Mouse (Mus musculus) layer of hippocampus, postnatal 36 days (tissue): ENCODE data around the gene Efcab5. TPM values are rescaled to one million over a fixed set of nuclear protein-coding genes. Genes with fewer than 3 reads are reported as not detected.
"Not testable (repeated sequence)": the region's sequence is repeated elsewhere in the genome, so short reads cannot be mapped to it uniquely, and the experiment has no call there.

Experiments
- DNase-seq, 2 experiments: peaks; one replicate each; pipeline ENCODE4 v3.0.0; 2022
- total RNA-seq, 2 experiments: library from RNA; stranded (reverse); gene quantifications; 2 replicates each; pipeline ENCODE4 v1.2.3; 2021

Efcab5 gene
- total RNA-seq, 2 experiments from 2014 or later, result 4.3 to 4.5 TPM

DNA sequence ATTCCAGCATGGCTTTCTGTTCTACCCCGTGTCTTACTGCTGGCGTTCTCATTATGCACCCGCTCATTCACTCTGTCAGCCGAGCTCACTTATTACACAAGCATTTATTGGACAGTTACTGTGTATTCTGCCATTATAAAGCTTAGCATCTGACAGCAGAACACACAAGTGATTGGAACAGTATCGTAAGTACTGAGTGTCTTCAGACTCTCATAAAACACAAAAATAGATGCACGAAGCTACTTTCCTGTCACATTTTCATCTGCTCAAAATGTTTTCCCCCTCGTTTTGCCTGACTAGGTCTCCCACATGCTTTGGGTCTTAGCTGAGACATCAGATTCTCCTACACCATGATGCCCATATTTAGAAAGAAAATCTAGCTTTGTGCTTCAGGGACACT is 14.2 kb downstream of the Efcab5 start:
- peak; percentile 14 to 35 for DNase-seq

DNA sequence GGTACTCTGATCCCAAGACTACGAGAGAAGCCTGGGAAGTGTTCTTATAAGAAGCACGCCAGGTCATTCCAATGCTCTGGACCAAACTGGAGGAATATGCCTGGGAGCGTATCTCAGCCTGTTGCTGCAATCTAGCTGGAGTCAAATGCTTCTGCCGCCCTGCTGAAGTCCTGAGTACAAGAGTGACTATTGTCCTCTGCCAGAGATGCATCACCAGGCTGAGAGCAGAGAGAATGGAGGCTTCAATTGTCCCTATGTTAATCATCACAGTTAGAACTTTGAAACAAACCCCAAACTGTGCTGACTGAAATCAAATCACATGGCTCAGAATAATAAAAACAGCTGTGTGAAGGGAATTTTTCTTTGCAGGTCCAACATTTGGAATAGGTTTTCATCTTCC is 15.0 kb downstream of the Efcab5 start:
- DNase-seq, result no peak

DNA sequence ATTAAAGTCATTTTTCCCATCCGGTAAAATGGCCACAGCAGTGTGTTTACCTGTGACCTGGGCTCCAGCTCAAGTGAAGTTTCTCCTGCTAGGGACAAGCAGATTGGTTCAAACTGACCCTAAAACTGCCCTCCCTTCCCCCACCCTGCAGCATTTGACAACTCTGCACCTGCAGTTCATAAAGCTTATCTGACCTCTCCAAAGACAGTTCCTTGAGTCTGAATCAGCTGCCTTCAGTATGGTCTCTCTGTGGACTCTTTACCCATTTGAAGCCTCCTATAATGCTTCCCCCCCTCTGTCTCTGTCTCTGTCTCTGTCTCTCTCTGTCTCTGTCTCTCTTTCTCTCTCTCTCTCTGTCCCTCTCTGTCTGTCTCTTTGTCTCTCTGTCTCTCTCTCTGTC is 28.0 kb downstream of the Efcab5 start:
- DNase-seq, result no peak

DNA sequence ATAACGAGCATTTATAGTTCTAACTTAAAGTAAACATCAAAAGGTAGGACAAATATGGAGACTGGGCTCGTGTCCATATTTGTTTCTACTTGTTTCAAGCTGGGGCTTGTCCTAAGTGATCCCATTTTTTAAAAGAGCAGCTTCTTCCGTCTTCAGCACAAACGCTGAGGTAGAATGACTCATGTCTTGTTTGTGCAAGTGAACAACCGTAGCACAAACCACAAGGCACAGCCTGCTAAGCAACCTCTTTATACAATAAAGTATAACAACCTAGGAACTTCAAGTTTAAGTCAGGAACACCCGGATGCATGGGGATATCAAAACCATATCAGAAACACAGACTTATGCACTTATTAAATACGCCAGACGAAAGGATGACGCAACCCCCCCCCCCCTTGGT is 28.4 kb downstream of the Efcab5 start:
- DNase-seq, result no peak

DNA sequence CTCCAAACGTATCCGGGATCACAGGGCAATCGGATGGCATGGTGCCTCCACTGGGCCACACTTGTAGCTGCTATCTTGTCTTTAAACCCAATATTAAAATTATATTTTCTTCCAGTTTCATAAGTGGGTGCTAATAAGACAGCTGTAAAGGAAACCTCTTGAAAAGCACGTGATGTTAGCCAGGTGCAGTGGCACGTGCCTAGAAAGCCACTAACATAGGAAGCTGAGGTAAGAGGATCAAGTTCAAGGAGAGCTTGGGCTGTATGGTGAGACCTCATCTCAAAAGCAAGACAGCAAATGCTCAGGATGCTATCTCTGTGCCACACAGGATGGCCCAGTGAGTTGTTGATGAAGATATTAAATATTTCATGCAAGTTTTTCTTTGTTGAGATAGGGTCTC is 34.6 kb downstream of the Efcab5 start:
- no peak for DNase-seq

DNA sequence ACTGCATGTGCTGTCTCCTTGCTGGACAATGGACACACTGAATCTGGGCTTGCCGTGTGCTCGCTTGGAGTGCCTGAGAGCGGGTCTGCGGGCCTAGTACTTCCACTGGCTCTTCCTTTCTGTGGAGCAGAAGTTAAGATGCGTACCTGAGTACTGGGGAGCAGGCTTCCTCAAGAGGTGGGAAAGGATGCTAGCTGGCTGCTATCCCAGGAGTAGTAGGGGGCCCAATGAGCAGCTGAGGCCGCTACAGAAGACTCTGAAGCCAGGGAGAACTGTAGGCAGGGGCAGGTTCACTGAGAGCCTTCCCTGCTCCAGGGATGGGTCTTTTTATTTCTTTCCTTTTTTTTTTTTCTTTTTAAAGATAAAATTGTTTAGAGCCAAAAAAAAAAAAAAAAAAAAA is 38.0 kb downstream of the Efcab5 start:
- DNase-seq, result no peak

DNA sequence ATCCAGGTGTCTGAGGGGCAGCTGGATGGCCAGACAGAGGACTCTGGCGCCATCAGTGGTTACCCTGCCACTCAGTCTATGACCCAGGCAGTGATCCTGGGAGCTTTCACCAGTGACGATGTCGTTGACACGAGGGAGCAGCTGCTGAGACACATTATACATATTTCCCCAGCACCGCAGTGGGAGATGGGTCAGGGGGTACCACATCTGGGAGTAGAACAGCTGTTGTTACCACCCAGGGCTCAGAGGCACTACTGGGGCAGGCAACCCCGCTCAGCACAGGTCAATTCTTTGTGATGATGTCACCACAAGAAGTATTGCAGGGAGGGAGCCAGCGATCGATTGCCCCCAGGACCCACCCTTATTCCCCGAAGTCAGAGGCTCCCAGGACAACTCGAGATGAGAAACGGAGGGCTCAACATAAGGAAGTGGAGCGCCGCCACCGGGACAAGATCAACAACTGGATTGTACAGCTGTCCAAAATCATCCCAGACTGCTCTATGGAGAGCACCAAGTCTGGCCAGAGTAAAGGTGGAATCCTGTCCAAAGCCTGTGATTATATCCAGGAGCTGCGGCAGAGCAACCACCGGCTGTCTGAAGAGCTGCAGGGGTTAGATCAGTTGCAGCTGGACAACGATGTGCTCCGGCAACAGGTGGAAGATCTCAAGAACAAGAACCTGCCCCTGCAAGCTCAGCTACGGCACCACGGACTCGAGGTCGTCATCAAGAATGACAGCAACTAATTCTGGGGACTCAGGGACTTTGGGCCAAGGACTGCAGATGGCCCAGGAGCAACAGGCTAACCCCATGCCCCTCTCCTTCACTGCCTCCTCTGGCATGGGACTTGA is 38.8 kb downstream of the Efcab5 start:
- not testable (repeated sequence) for DNase-seq

DNA sequence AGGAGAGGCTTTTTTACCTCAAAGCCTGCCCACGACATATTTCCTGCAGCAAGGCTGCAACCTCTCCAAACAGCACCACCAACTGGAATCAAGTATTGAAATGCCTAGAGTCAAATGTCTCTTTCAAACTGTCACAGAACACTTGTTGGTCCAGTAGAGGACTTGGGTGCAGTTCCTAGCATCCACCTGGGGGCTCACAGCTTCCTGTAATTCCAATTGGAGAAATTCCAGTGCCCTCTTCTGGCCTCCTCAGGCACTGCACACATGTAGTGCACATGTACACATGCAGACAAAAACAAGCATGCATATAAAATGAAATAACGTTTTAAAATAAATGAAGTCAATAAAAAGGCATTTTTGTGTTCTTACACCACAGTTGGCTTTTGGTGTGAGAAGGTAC is 40.0 kb downstream of the Efcab5 start:
- no peak for DNase-seq

DNA sequence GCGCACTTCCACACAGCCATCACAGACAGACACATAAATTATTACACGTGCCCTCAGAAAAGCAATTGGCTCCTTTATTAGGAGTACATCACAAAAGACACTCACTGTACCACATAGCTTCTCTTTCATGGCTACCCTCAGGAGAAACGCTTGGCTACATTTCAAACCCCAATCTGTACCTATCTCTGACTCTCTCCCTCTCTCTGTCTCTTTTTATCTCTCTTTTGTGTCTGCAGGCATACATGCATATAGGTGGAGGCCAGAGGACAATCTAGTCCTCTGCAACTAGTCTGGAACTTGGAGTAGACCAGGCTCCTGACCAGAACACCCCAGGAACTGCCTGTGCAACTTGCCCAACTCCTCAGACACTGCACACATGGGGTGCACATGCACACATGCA is 41.0 kb downstream of the Efcab5 start:
- DNase-seq, result no peak

DNA sequence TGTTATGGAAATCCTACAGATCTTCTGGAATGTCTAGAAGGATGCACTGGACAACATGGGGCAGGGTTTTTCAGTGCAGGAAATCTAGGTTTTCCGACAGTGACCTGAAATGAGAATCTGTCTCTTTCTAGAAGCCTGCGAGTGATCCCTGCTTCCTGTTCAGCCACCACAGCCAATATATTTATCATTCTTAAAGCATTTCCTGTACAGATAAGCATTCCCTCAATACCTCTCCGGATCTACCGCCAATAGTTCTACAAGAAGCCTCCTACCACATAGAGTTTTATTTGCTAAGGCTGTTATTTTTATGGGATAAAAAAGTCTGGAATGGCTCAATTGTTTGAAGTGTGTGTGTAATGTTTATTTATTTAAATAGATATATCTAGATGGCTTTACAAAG is 43.3 kb downstream of the Efcab5 start:
- DNase-seq, result no peak

DNA sequence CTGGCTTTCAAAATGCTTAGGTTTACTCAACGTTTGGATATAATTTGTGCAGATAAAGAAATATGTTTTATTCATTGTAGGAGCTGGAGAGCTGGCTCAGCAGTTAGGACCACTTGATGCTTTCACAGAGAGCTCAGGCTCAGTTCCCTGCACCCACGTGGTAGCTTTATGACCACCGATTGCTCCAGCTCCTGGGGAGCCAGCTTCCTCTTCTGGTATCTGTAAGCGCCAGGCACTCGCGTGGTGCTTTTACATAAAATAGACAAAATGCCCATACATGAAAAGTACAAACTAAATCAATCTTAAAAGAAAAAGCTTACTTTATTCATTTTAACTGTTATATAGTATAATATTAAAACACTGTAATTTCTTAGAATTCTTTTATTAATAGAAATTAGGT is 46.8 kb downstream of the Efcab5 start:
- no peak for DNase-seq

DNA sequence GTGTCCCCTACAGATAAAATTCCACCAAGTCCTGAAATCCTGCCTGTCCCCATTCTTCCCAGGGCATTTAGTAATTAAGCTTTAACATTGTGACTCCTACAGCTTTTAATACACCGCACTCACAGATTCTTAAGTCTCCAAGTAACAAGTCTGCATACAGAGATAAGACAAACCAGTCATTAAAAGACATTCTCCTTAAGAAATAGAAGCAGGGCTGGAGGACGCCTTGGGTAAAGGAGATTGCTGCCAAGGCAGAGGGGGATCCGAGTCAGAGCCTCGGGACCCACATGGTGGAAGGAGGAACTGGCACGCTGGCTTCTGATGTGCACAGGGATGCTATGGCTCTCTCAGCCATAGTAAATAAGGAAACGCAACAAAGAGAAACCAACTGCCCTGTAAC is 48.8 kb downstream of the Efcab5 start:
- DNase-seq, result no peak

DNA sequence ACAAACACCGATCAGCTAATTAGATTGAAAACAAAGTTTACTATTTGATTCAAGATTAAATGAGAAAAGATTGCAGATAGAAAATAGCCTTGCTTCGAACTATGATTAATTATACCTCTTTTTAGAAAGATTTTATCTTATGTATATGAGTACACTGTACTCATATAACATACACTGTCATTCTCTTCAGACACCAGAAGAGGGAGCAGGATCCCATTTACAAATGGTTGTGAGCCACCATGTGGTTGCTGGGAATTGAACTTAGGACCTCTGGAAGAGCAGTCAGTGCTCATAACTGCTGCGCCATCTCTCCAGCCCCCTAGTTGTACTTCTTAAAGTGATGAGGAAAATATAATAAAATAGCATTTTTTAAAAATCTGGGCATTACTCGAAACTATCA is 55.3 kb downstream of the Efcab5 start:
- no peak for DNase-seq

DNA sequence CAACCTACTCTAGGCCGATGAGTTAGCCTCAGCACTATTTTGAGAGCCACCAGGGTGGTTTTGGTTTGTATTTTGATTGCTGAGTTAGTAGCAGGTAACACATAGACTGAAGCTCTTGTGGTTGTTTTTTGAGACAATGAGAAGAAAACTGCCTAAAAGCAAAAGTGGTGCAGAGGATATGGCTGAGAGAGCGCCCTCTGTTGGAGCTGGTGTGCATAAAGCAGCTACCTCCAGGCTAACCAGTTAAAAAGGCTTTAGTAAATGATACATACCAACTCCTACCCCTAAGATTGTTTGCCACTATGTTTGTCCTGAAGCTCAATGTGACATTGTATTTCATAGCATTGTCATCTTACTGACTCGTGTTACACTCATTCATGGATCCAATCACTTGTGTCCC is 56.2 kb downstream of the Efcab5 start:
- DNase-seq, result no peak

DNA sequence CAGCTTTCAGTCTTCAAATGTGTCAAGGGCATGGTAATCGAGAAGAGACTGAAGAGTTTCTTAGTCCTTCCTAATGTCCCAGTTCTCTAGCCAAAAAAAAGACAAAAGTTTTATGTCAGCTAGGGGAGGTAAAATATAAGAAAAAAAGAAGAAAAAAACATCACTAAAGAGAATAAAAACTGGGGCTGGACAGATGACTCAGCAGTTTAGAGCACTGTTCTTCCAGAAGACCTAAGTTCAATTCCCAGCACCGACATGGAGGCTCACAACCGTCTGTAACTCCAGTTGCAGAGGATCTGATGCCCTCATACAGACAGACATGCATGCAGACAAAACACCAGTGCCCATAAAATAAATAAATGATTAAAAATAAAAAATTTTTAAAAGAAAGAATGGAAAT is 60.2 kb downstream of the Efcab5 start:
- no peak for DNase-seq

DNA sequence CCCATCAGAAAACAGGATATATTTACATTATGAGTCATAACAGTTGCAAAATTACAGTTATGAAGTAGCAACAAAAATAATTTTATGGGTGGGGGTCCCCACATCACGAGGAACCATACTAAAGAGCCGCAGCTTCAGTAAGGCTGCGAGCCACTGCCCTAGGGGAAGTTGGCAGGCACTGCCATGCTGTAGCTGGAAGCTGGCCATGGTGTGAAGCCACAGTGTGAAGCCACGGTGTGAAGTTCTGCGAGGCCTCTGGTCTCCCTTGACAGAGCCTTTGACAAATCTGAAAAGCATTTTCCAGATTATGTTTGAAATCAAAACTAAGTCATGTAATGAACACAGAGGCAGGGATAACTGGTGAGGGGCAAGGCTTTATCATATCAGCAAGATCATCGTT is 77.6 kb downstream of the Efcab5 start:
- no peak for DNase-seq

DNA sequence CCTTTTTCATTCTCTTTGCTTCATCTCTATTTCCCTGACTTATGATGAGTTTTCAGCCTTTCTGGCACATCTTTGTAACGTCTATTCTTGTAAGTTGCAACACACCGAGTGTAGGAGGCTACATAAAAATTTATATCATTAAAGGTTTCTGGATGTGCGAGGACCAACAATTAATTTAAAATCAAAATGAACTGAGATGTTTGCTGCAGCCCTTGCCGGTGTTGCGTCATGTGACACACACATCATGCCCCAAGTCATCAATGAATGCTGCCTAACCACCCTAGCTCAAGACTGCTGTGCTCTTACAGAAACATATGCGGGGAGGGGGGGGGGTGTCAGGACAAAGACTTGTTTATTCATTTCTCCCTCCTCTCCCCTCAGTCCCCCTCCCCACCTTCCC is 80.3 kb downstream of the Efcab5 start:
- DNase-seq, result no peak

DNA sequence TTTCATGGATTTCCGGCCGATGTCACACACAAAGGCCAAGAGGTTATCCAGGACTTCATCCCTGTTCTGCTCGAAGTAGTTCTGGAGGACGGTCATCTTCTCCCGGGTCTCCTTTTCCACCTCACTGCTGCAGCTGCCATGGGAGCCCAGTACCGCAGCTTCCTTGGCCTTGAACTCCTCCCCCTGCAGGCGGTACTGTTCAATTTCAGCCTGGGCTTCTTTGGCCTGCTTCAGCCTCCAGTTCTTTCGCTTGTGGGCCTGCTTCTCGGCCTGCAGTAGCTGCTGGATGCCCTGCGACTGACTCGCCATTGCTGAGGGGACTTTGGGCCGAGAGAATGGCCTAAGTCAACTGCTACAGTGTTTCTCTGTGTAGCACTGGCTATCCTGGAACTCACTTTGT is 80.9 kb downstream of the Efcab5 start:
- DNase-seq, result not testable (repeated sequence)

DNA sequence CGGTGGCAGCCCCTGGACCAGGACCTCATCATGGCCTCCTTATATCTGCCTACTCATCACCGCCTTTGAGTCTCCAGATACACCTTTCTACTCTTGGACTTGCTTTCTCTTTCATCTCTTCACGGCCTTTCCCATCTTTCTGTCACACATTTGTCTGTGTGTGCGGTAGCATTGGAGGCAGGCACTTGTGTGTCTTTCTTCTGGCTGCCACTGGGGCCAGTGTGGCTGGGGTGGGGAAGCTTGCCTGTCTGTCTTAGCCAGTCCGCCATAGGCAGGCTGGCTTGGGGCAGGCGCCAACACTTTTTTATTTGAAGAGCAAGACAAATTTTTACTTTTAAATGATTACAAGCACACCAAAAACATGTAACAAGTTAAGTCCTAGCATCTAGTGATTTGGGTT is 81.8 kb downstream of the Efcab5 start:
- no peak for DNase-seq

DNA sequence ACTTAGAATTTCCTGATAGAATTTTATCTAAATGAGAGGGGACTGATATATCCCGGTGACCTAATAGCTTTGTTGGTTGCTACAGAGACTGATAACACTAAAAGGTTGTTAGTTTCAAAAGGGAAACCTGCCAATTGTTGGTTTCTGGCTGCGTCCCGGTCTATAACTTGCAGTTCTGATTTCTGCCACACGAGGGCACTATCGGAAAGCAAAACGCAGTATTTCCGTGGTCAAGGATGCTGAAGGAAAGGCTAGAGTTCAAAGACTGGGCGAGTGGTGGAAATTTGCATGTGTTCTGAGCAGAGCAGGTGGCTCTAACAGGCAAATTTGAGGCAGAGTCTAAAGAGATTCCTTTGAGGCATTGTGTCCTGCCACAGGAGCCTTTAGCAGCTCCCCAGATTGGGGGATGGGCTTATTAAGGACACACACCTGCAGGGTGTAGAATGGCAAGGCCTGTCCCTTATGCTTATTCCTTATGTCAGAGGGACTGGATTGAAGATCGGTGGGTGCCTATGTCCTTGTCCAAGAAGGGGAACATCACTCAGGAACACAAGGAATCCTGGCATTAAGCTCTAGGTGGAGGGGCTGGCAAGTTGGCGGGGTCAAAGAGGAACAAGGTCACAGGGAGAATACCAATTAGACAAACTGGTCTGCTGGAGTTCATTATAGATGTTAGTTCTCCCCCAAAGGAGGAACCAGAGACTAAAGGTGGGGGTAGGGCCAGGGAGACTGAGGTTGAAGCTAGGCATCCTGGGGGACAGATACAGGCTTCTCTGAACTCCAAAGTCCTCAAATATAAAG is 88.4 kb downstream of the Efcab5 start:
- DNase-seq, result peak; percentile 64 to 70

DNA sequence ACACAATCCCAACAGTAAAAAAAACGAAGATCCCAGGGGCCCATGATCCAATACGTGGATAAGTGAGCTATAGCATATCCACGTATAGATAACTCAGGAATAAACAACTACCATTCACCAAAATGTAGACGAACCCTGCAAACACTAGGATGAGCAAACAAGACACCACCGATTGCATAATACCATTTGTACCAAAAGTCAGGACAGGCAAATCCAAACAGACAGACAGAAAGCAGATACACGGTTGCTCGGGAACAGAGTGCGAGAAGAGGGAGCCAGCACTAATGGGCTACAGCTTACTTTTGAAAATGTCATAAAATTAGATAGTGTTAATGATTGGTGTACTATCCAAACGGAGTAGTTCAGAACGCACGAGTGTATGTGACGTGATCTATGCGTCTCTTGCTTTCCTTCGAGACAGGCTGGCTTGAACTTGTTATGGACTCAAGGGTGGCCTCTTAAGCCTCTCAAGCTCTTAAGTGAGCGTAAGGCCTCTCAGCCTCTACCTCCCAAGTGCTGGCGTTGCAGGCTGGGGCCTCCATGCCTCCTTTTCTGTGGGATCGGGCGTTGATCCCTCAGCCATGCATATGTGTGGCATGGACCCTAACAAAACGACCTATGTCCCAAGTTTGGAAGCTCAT is 90.3 kb downstream of the Efcab5 start:
- no peak for DNase-seq

DNA sequence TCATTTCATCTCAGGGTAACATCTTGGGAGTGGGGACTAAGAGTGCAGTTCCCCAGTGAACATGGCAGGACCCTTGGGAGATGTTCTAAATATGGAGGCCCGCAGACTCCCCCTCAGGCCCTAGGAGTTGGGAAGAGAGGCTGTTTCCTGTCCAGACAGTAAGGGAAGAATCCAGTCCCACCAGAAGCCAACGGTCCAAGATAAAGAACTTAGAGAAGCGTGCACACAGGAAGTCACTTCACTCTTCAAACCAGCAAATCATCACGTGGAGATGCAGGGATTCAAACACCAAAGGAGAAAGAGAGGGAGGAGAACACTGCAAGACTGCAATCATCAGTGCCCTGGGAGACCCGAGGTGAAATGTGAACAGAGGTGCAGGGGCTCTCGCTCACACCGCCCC is 91.8 kb downstream of the Efcab5 start:
- DNase-seq, result no peak

DNA sequence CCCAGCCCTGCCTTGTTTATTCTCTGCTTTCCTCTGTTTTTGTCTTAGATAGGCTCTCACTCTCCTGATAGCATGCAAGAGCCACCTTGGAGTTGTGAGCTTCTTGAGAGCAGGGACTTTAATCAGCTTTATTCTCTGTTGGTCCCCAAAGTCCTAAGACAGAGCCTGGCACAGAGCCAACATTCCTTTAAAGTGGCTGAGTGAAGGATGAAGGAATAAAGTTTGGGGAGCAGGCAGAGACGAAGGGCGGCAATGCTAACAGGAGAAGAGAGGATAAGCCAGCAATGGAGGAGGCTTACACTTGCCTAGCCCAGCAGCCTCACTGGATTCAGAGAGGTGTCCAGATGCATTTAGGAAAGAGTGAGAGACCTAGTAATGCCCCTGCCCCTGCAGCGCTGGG is 92.2 kb downstream of the Efcab5 start:
- no peak for DNase-seq

DNA sequence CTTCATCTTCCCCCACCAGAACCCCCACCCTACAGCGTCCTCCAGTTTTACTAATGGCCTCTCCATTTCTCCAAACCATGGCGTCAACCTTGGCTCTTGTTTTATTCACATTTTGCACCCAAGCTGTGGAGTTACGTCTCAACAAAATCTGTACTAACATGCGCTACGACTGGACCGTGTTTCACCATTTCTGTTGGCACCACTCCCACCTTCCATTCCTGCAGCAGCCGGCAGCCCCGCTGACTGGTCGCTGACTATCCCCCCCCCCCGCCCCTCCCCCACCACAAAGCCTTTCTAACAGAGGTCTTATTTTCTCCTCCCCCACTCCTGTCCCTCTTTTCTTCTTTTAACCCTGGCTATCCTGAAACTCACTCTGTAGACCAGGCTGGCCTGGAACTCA is 93.6 kb downstream of the Efcab5 start:
- DNase-seq, result no peak
